Mouse (Mus musculus) ES-E14 (cell line): ENCODE data around the gene Olfr1174-ps. TPM values are rescaled to one million over a fixed set of nuclear protein-coding genes. Genes with fewer than 3 reads are reported as not detected.

Source experiments
- DNase-seq: peaks from one replicate; pipeline ENCODE4 v3.0.0-alpha.2; 2013; ENCODE audit warnings: low read depth, low spot score
- H3K27ac ChIP-seq: 2 replicates; pipeline ENCODE4 v1.5.1; 2012; ENCODE audit warnings: low read depth, mild to moderate bottlenecking, low read length, moderate library complexity, mixed read lengths; ENCODE audit not compliant: poor library complexity, insufficient read depth, severe bottlenecking
- H3K36me3 ChIP-seq: 2 replicates; pipeline ENCODE4 v1.6.1; 2012; ENCODE audit warnings: mild to moderate bottlenecking, low read length, moderate library complexity, mixed read lengths; ENCODE audit not compliant: control insufficient read depth, poor library complexity, insufficient read depth, severe bottlenecking
- H3K4me1 ChIP-seq, 2 experiments: fragments of 150-350 bp in 1 of 2; sonication (generic) in 1 of 2; 2 replicates each; pipeline ENCODE4 v1.6.1; 2012; ENCODE audit warnings: low read length in 2 of 2, mild to moderate bottlenecking in 1 of 2, mixed read lengths in 1 of 2; ENCODE audit not compliant: control insufficient read depth in 2 of 2, insufficient read depth in 2 of 2, poor library complexity in 1 of 2
- H3K4me3 ChIP-seq, 2 experiments: fragments of 150-350 bp in 1 of 2; sonication (generic) in 1 of 2; 2 replicates each; pipeline ENCODE4 v1.5.1; 2012; ENCODE audit warnings: low read length in 2 of 2, low read depth in 1 of 2, mild to moderate bottlenecking in 1 of 2, mixed read lengths in 1 of 2; ENCODE audit not compliant: insufficient read depth in 1 of 2, poor library complexity in 1 of 2, severe bottlenecking in 1 of 2
- H3K9ac ChIP-seq: 2 replicates; pipeline ENCODE4 v1.6.1; 2012; ENCODE audit warnings: low read depth, mild to moderate bottlenecking, low read length, mixed read lengths; ENCODE audit not compliant: poor library complexity, insufficient read depth, severe bottlenecking
- H3K9me3 ChIP-seq: fragments of 150-350 bp; sonication (generic); 2 replicates; pipeline ENCODE4 v1.6.1; 2012; ENCODE audit warnings: low read depth, mild to moderate bottlenecking, low read length; ENCODE audit not compliant: control insufficient read depth, insufficient read depth
- CHD2 ChIP-seq: IDR thresholded peaks from 2 replicates; pipeline ENCODE4 v1.6.1; 2014; ENCODE audit warnings: mild to moderate bottlenecking, low read depth, low read length, inconsistent platforms
- HCFC1 ChIP-seq: IDR thresholded peaks from 2 replicates; pipeline ENCODE4 v1.6.1; 2012; ENCODE audit warnings: low read length, inconsistent platforms, borderline replicate concordance; ENCODE audit not compliant: insufficient read depth
- MAFK ChIP-seq: IDR thresholded peaks from 2 replicates; pipeline ENCODE4 v1.6.1; 2014; ENCODE audit warnings: mild to moderate bottlenecking, low read depth, low read length, inconsistent platforms; ENCODE audit not compliant: insufficient read depth
- ZC3H11A ChIP-seq: IDR thresholded peaks from 2 replicates; pipeline ENCODE4 v1.6.1; 2012; ENCODE audit warnings: low read depth, mild to moderate bottlenecking, inconsistent platforms, low read length, borderline replicate concordance
- ZNF384 ChIP-seq: IDR thresholded peaks from 2 replicates; pipeline ENCODE4 v1.6.1; 2012; ENCODE audit warnings: low read depth, low read length, inconsistent platforms
- in situ Hi-C, 2 experiments: fragments of 600-800 bp; cut with MboI; formaldehyde crosslinking; loops; one replicate each; pipeline ENCODE4 v1.15.1; 2025; ENCODE audit warnings: low sequenced_read_pairs in 2 of 2, inconsistent platforms in 1 of 2; ENCODE audit not compliant: unreplicated experiment in 2 of 2
- total RNA-seq: library from RNA; depleted of rRNA; stranded (reverse); fragments of 300-350 nt; gene quantifications from 2 replicates; pipeline ENCODE4 v1.2.3, GENCODE M21; 2012; rRNA removed

Gene Olfr1174-ps
- total RNA-seq, 1 experiment: not detected

DNA sequence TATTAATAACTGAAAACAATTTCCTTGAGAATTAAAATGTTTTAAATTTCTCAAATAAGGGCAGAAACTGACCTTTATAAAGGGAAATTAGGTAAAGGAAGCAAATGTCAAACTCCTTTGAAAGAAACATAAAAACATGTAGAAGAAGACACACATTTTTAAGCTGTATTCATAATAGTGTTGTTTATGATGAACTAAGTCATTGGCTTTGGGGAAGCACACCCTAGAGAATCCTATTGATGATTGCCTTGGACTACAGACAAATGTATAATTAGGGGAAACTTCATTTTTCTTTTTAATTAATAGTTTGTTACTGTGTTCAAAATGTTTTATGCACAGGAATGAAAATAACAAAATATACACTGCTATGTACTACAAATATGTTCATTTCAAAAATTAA is 35.2 kb downstream of the Olfr1174-ps start, which contains the start of gene Olfr1173:
TSS of gene Olfr1173 (minus strand) at position 101 of the 400 bp plus-strand sequence.
- Histone ChIP-seq H3K36me3 (no peaks in the 10 kb centered on the region), H3K27ac (no peak within 1 kb of the TSS), H3K4me3 (no peak within 1 kb of the TSS), H3K9ac (no peak within 1 kb of the TSS), H3K9me3 (no peaks in the 10 kb centered on the region), H3K4me1 (no peaks in the 10 kb centered on the region)
- no peak for TF ChIP-seq ZNF384
- TF ChIP-seq CHD2: no peak
- no peak for TF ChIP-seq MAFK
- TF ChIP-seq HCFC1: no peak
- no peak for TF ChIP-seq ZC3H11A
- no peak for DNase-seq
- in situ Hi-C loops: no loop called here

Other genes starting within 250 kb of the Olfr1174-ps start
- gene Olfr1163, start 243.3 kb downstream of the Olfr1174-ps start, total RNA-seq: not detected in 2 replicates
- gene Olfr1164, start 221.2 kb downstream of the Olfr1174-ps start, total RNA-seq: not detected in 2 replicates
- gene Olfr1166, start 186.9 kb downstream of the Olfr1174-ps start, total RNA-seq: not detected in 2 replicates
- not detected in 2 replicates for gene Olfr1167, start 159.9 kb downstream of the Olfr1174-ps start, total RNA-seq
- gene Olfr1168, start 133.3 kb downstream of the Olfr1174-ps start, total RNA-seq: not detected in 2 replicates
- gene Olfr1170, start 86.8 kb downstream of the Olfr1174-ps start, total RNA-seq: not detected in 2 replicates
- not detected in 2 replicates for gene Olfr1173, start 35.3 kb downstream of the Olfr1174-ps start, total RNA-seq
- gene Olfr1175-ps, start 12.1 kb upstream of the Olfr1174-ps start, total RNA-seq: not detected in 2 replicates
- not detected in 2 replicates for gene Olfr1176, start 21.6 kb upstream of the Olfr1174-ps start, total RNA-seq
- gene Olfr1177-ps, start 31.4 kb upstream of the Olfr1174-ps start, total RNA-seq: not detected in 2 replicates
- gene Olfr1178, start 71.9 kb upstream of the Olfr1174-ps start, total RNA-seq: not detected in 2 replicates
- not detected in 2 replicates for gene Olfr1179, start 91.3 kb upstream of the Olfr1174-ps start, total RNA-seq
- gene Olfr1180, start 104.0 kb upstream of the Olfr1174-ps start, total RNA-seq: not detected in 2 replicates
- not detected in 2 replicates for gene Olfr1181, start 111.0 kb upstream of the Olfr1174-ps start, total RNA-seq
- not detected in 2 replicates for gene Gm13757, start 134.0 kb upstream of the Olfr1174-ps start, total RNA-seq
- gene Olfr1183, start 139.7 kb upstream of the Olfr1174-ps start, total RNA-seq: not detected in 2 replicates
- not detected in 2 replicates for gene Olfr1184, start 168.5 kb upstream of the Olfr1174-ps start, total RNA-seq
- gene Olfr1185-ps1, start 178.2 kb upstream of the Olfr1174-ps start, total RNA-seq: not detected in 2 replicates
- not detected in 2 replicates for gene Olfr1186, start 203.4 kb upstream of the Olfr1174-ps start, total RNA-seq
- gene Olfr1188, start 241.8 kb upstream of the Olfr1174-ps start, total RNA-seq: not detected in 2 replicates